Mouse (Mus musculus) liver, embryonic 15.5 days (tissue): ENCODE measurements at regions not wholly inside any gene's neighbourhood (a gene's known extent, or its start where the extent isn't known, plus 50 kb on each side); places are given as distances from the start of the nearest gene placed in this dataset.

Source experiments
- ATAC-seq: fragments of 200-750 bp; cut with Nextera tagmentation; 2 replicates; pipeline ENCODE4 v1.8.0; 2017; ENCODE audit warnings: moderate number of reproducible peaks, mild to moderate bottlenecking, moderate library complexity; ENCODE audit not compliant: insufficient read depth
- H3K27ac ChIP-seq: fragments of 300-500 bp; sonication (generic); replicated peaks from 2 replicates; pipeline ENCODE4 v1.5.1; 2015; ENCODE audit warnings: mild to moderate bottlenecking, inconsistent platforms
- H3K27me3 ChIP-seq: fragments of 300-500 bp; sonication (generic); 2 replicates; pipeline ENCODE4 v1.6.1; 2015; ENCODE audit warnings: mild to moderate bottlenecking, inconsistent platforms
- H3K36me3 ChIP-seq: fragments of 300-500 bp; sonication (generic); replicated peaks from 2 replicates; pipeline ENCODE4 v1.6.1; 2015; ENCODE audit warnings: moderate library complexity, mild to moderate bottlenecking, inconsistent platforms
- H3K4me1 ChIP-seq: fragments of 300-500 bp; sonication (generic); replicated peaks from 2 replicates; pipeline ENCODE4 v1.6.1; 2015; ENCODE audit warnings: inconsistent platforms
- H3K4me2 ChIP-seq: fragments of 300-500 bp; sonication (generic); 2 replicates; pipeline ENCODE4 v1.6.1; 2015; ENCODE audit warnings: moderate library complexity, mild to moderate bottlenecking, inconsistent platforms
- H3K4me3 ChIP-seq: fragments of 300-500 bp; sonication (generic); replicated peaks from 2 replicates; pipeline ENCODE4 v1.5.1; 2015; ENCODE audit warnings: mild to moderate bottlenecking, inconsistent platforms
- H3K9ac ChIP-seq: fragments of 300-500 bp; sonication (generic); 2 replicates; pipeline ENCODE4 v1.6.1; 2015; ENCODE audit warnings: moderate library complexity, mild to moderate bottlenecking, inconsistent platforms
- H3K9me3 ChIP-seq: fragments of 300-500 bp; sonication (generic); replicated peaks from 2 replicates; pipeline ENCODE4 v1.6.1; 2016; ENCODE audit warnings: inconsistent platforms
- WGBS: fragments of 180-500 bp; shearing (Covaris S2); methylation state at CpG from one replicate; pipeline ENCODE4 v1.1.7; 2015; ENCODE audit warnings: mixed read lengths; ENCODE audit not compliant: insufficient replicate concordance; 5-methylcytosine and 5-hydroxymethylcytosine counted together

GRCm38 (mm10) chr13:43852888-43853287 lies 68.3 kb downstream of the Cd83 start:
- Histone ChIP-seq H3K9ac (no peak overlapping the region), H3K27ac (no peak overlapping the region), H3K27me3 (no peaks in the 10 kb centered on the region), H3K9me3 (no peaks in the 10 kb centered on the region), H3K4me2 (no peak overlapping the region), H3K4me1 (no peaks in the 10 kb centered on the region), H3K36me3 (no peaks in the 10 kb centered on the region), H3K4me3 (no peak overlapping the region)
- WGBS: 44% methylated on average over 1 of the region's 1 CpGs
- no peak for ATAC-seq

DNA sequence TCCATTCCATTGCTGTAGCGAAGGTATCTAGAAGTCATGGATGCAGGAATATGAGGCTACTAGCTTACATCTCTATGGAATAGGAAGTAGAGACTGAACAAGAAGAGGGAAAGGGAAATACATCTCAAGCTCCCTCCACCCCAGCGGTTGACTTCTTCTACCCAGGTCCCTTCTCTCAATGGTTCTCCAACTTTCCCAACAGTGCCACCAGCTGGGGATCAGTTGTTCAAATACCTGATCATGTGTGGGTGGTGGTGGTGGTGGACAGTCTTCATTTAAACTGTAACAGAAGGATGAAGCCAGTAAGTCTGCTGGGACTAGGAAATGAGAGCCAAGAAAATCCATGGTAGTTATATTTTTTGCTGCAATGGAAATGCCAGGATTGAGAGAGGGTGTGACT lies 70.4 kb downstream of the Cd83 start:
- no peak overlapping the region for H3K4me3 ChIP-seq
- H3K27me3 ChIP-seq: no peaks in the 10 kb centered on the region
- no peak for ATAC-seq
- no peak overlapping the region for H3K27ac ChIP-seq
- no peaks in the 10 kb centered on the region for H3K4me1 ChIP-seq
- H3K4me2 ChIP-seq: no peak overlapping the region
- no peak overlapping the region for H3K9ac ChIP-seq
- H3K36me3 ChIP-seq: no peaks in the 10 kb centered on the region
- 70% methylated on average over 2 of the region's 2 CpGs for WGBS
- H3K9me3 ChIP-seq: no peaks in the 10 kb centered on the region

DNA sequence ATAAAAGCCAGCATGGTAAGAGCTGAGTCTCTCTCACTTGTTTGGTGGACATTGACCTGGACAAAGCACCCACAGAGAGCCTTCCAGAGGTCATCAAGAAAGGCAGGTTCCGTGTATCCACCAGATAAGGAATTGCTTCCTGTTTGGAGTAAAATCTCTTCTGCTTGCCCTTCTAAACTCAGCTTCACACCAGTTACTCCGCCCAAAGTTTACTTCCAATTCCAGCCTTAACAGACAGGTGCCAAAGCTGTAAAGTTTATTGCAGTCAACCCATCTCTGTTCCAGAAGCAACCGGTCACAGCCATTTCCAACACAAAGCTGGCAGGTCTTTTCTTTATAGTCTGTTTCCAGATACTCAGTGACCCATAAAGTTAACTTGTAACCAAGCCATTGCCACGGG lies 76.4 kb downstream of the Cd83 start:
- ATAC-seq: no peak
- no peak overlapping the region for H3K4me2 ChIP-seq
- H3K4me3 ChIP-seq: no peak overlapping the region
- no peaks in the 10 kb centered on the region for H3K9me3 ChIP-seq
- no peaks in the 10 kb centered on the region for H3K36me3 ChIP-seq
- H3K4me1 ChIP-seq: peaks cover 13% of the 10 kb centered on the region; the same call in 1 of the 2 replicates
- no peak overlapping the region for H3K27ac ChIP-seq
- no peaks in the 10 kb centered on the region for H3K27me3 ChIP-seq
- no peak overlapping the region for H3K9ac ChIP-seq
- WGBS: 25% methylated on average over 4 of the region's 4 CpGs

DNA sequence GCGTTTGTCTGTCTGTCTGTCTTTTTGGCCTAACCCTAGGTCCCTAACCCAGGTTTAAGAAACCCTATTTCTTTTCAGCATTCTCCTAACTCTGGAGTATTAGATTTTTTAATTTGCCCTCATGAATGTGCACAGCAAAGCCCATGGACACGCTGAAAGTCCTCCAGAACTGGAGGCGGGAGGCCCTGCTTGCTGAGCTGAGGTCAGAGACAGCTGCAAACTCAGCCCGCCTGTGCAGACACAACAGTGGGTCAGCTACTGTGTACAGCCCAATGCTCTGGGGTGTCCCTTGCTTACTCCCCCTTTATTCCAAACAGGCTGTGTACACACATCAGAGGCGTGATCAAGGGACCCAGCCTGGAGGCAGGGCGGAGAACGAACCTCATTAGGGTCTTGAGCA lies 76.8 kb downstream of the Cd83 start:
- Histone ChIP-seq H3K27ac (no peak overlapping the region), H3K4me1 (peaks cover 13% of the 10 kb centered on the region; the same call in 1 of the 2 replicates), H3K4me2 (no peak overlapping the region), H3K27me3 (no peaks in the 10 kb centered on the region), H3K36me3 (no peaks in the 10 kb centered on the region), H3K9ac (no peak overlapping the region), H3K4me3 (no peak overlapping the region), H3K9me3 (no peaks in the 10 kb centered on the region)
- no peak for ATAC-seq
- WGBS: 52% methylated on average over 7 of the region's 7 CpGs

DNA sequence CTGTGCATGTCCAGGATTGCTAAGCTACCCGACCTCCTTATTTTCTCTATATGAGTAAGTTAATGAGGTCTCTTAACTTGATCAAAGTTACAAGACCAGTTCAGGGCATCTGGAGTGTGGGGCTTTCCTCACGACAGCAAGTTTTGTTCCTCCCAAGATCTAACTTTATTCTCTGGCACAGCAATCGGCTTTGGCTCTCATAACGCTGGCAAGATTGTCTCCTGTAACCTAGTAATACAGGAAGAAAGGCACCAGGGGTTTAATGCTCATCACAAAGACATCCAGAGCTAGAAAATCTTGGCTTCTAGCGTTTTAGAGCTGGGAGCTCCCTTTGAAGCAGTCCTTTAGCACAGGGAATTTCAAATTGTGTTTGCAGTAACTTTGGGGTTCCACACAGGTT lies 77.5 kb downstream of the Cd83 start:
- H3K9me3 ChIP-seq: no peaks in the 10 kb centered on the region
- no peak overlapping the region for H3K4me2 ChIP-seq
- H3K9ac ChIP-seq: no peak overlapping the region
- ATAC-seq: no peak
- H3K36me3 ChIP-seq: no peaks in the 10 kb centered on the region
- H3K4me3 ChIP-seq: no peak overlapping the region
- H3K27me3 ChIP-seq: no peaks in the 10 kb centered on the region
- no peak overlapping the region for H3K27ac ChIP-seq
- WGBS: 62% methylated on average over 5 of the region's 5 CpGs
- peaks cover 13% of the 10 kb centered on the region; the same call in 1 of the 2 replicates for H3K4me1 ChIP-seq

GRCm38 (mm10) chr13:43862586-43862985 lies 78.0 kb downstream of the Cd83 start:
- H3K27ac ChIP-seq: no peak overlapping the region
- peaks cover 13% of the 10 kb centered on the region; the same call in 1 of the 2 replicates for H3K4me1 ChIP-seq
- no peak overlapping the region for H3K4me2 ChIP-seq
- no peak for ATAC-seq
- H3K9me3 ChIP-seq: no peaks in the 10 kb centered on the region
- no peak overlapping the region for H3K9ac ChIP-seq
- 64% methylated on average over 6 of the region's 6 CpGs for WGBS
- no peaks in the 10 kb centered on the region for H3K36me3 ChIP-seq
- no peak overlapping the region for H3K4me3 ChIP-seq
- H3K27me3 ChIP-seq: no peaks in the 10 kb centered on the region

DNA sequence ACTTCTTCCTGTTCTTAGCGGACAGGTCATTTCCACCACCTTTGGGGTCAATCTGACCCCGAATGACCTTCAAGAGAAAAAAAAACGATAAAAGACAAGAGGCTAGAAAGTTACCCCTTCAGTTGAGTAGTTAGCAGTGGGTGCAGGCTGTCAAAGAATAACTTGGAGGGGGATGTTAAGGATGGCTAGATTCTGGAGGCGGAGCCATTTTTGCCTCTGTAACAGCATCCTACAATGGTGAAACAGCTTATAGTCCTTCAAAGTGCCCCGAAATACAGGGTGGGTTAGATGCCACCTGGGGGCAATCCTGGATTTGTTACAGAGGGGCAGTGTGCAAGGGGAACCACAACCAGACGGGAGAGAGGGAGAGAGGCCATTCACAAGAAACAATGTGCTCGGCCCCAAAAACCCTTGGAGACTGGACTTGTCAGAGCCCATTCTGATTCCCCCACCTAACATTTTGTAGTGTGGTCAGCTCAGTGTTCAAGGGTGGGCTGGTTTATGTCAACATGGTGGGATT lies 79.1 kb downstream of the Cd83 start:
- H3K27ac ChIP-seq: no peak overlapping the region
- no peaks in the 10 kb centered on the region for H3K9me3 ChIP-seq
- WGBS: 67% methylated on average over 7 of the region's 7 CpGs
- no peak for ATAC-seq
- no peaks in the 10 kb centered on the region for H3K27me3 ChIP-seq
- no peak overlapping the region for H3K4me3 ChIP-seq
- H3K9ac ChIP-seq: no peak overlapping the region
- H3K4me2 ChIP-seq: no peak overlapping the region
- H3K4me1 ChIP-seq: peaks cover 13% of the 10 kb centered on the region; the same call in 1 of the 2 replicates
- H3K36me3 ChIP-seq: no peaks in the 10 kb centered on the region

DNA sequence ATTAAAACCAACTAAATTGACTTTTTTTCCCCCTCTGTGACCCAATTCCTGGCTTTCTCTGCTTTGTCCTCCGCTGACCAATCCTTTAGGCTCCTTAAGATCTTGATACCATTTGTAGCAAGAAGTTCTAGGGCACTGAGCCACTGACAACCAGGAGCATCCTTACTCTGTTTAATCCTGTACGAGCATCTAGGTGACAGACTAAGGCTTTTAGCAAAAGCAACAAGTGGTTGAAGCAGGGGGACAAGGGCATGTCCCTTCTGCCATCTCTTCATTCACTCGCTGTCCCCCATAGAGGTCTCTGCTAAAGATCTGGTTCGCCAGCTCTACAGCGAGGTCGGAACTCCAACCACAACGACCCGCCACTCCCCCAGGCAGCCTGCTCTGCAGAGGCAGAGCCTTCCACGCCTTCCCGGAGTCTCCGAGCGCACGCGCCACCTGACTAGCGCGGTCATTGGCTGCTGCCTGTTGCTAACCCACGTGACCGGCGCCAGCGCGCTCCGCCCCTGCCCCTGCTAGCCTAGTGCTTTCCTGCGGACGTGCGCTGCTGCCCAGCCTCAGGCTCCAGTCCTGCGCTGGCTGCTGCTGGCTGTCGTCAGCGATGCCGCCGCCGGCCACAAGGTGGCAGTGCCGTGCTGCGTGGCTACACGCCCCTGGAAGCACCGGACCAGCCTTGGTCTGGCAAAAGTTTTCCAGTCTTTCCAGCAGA lies 79.7 kb downstream of the Cd83 start:
- Histone ChIP-seq H3K4me1 (peaks cover 13% of the 10 kb centered on the region; the same call in 1 of the 2 replicates), H3K4me2 (peak overlapping the region; percentile 65), H3K9ac (no peak overlapping the region), H3K27me3 (no peaks in the 10 kb centered on the region), H3K4me3 (peak overlapping the region; percentile 39), H3K36me3 (no peaks in the 10 kb centered on the region), H3K27ac (no peak overlapping the region), H3K9me3 (no peaks in the 10 kb centered on the region)
- WGBS: 1% methylated on average over 35 of the region's 35 CpGs
- ATAC-seq: peak; percentile 92

DNA sequence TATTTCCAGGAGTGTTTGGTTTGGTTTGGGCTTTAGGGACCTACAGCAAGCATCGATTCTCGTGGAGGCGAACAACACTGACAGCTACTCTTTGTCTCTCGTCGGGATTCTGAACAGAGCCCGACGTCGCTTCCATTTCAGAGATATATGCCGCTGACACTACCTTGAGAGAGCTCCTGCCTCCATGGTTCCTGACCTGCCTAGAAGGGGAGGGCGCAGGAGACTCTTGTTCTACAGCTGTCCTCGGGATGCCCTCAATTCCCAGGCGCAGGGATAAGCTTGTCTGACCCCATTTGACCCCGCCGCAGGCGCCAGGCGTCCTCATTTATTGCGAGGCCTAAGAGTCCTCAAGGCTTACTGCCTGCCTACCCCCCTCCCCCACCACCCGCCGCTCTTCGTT lies 80.5 kb downstream of the Cd83 start:
- H3K4me2 ChIP-seq: peak overlapping the region; percentile 65
- peak overlapping the region; percentile 39 for H3K4me3 ChIP-seq
- ATAC-seq: no peak
- WGBS: 13% methylated on average over 20 of the region's 20 CpGs
- no peak overlapping the region for H3K27ac ChIP-seq
- no peaks in the 10 kb centered on the region for H3K9me3 ChIP-seq
- H3K27me3 ChIP-seq: no peaks in the 10 kb centered on the region
- H3K9ac ChIP-seq: no peak overlapping the region
- H3K4me1 ChIP-seq: peaks cover 13% of the 10 kb centered on the region; the same call in 1 of the 2 replicates
- no peaks in the 10 kb centered on the region for H3K36me3 ChIP-seq

- H3K9ac ChIP-seq: no peak overlapping the region
- 57% methylated on average over 9 of the region's 9 CpGs for WGBS
- no peaks in the 10 kb centered on the region for H3K4me1 ChIP-seq
- ATAC-seq: no peak
- no peaks in the 10 kb centered on the region for H3K27me3 ChIP-seq
- H3K4me3 ChIP-seq: no peak overlapping the region
- no peak overlapping the region for H3K4me2 ChIP-seq
- H3K36me3 ChIP-seq: no peaks in the 10 kb centered on the region
- H3K9me3 ChIP-seq: no peaks in the 10 kb centered on the region
- H3K27ac ChIP-seq: no peak overlapping the region
Observed at GRCm38 (mm10) chr13:43875895-43876294, 91.3 kb downstream of the Cd83 start.

DNA sequence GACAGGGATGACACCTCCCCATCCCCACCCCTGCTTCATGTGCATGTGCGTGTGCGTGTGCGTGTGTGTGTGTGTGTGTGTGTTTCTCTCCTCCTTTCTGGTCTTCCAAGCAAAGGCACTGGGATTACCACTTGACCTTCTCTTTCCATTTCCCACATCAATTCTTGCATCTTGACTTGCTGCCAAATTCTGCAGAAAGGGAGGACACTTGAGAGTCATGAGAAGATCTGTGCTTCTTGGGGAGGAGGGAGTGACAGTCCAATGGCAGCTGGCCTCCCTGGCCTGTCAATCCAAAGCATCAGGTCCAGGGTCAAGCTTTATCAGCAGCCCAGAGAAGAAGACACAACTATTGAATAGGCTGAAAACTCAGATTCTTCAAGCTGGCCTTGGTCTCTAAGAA lies 102.7 kb downstream of the Cd83 start:
- no peak overlapping the region for H3K4me3 ChIP-seq
- H3K9me3 ChIP-seq: no peaks in the 10 kb centered on the region
- no peak overlapping the region for H3K4me2 ChIP-seq
- no peak for ATAC-seq
- no peak overlapping the region for H3K27ac ChIP-seq
- no peak overlapping the region for H3K9ac ChIP-seq
- WGBS: 82% methylated on average over 3 of the region's 3 CpGs
- H3K27me3 ChIP-seq: no peaks in the 10 kb centered on the region
- no peaks in the 10 kb centered on the region for H3K4me1 ChIP-seq
- H3K36me3 ChIP-seq: no peaks in the 10 kb centered on the region

DNA sequence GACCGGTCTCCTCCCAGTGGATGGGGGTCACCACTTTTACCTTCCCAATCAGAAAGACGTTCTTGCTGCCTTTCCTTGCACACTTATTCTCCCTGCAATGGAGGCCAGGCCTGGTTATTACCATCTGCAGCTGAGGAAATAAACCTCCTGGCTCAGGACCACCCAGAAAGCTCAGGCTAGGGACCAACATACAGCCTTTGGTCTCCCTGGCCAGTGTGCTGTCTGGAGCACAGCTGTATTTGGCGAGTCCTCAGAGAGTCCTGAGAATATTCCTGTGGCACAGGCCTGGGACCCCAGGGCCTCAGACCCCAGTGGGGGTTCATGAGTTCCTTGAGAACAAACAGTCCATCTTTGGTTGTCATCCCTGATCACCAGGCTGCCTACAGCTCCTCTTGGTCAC lies 107.4 kb downstream of the Cd83 start:
- Histone ChIP-seq H3K4me1 (no peaks in the 10 kb centered on the region), H3K4me3 (no peak overlapping the region), H3K27ac (no peak overlapping the region), H3K9ac (no peak overlapping the region), H3K9me3 (no peaks in the 10 kb centered on the region), H3K4me2 (no peak overlapping the region), H3K27me3 (peaks cover 4% of the 10 kb centered on the region; the same call in 1 of the 2 replicates), H3K36me3 (no peaks in the 10 kb centered on the region)
- 56% methylated on average over 3 of the region's 3 CpGs for WGBS
- no peak for ATAC-seq
